Mouse (Mus musculus) spleen, adult 18-20 months (tissue): Measurements from ENCODE around the gene Phc1.

Source experiments
- DNase-seq, 2 experiments: peaks; one replicate each; pipeline ENCODE4 v3.0.0; 2022; ENCODE audit warnings: mixed read lengths in 2 of 2

Gene Phc1

DNA sequence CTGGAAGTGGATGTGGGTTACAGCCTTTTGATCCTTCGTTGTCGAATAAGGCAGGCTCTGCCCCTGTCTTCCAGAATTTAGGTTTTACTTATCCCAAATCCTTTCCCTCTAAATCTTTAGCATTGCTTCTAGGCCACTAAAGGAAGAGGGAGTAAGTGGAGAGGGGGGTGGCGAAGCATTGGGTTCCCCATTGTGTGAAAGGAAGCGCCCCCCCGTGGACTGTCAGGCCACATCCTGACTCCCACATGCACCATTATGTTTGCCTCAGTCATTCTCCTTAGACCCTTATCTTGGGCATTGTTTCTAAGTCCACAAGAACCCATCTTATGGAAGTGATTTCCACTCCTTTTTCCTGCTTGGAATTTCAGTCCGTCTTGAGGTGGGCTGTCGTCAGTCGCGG, 45.1 kb downstream of the Phc1 start:
- no peak for DNase-seq

DNA sequence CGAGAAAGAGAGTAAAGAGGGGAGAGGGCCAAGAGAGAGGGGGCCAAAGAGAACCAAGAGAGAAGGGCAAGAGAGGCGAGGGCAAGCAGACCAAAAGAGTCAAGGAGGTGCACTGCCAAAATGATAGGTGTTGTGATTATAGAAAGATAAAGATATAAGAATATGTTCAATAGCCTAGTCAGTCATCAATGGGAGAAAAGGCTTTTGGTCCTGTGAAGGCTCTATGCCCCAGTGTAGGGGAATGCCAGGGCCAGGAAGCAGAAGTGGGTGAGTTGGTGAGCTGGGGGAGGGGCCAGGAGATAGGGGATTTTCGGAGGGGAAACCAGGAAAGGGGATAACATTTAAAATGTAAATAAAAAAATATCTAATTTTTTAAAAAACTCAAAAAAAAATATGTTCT, 46.1 kb downstream of the Phc1 start:
- no peak for DNase-seq

DNA sequence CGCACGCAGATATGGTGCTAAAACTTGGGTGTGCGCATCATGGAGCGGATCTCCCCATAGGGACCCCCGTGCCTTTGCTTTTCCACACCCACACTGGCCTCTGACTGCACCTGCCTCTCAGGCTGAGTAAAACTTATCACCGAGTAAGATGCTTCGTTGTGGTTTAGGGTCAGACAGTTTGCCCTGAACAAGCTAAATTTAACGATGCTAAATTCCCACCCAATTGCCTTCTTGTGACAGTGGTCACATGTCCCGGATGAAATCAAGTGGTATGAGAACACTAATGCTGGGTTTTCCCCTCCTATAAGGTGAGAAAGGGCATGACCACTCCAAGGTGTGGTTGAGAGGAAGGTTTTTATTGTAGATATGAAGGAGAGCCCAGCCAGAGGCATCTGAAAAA, 46.6 kb downstream of the Phc1 start:
- DNase-seq: no peak

DNA sequence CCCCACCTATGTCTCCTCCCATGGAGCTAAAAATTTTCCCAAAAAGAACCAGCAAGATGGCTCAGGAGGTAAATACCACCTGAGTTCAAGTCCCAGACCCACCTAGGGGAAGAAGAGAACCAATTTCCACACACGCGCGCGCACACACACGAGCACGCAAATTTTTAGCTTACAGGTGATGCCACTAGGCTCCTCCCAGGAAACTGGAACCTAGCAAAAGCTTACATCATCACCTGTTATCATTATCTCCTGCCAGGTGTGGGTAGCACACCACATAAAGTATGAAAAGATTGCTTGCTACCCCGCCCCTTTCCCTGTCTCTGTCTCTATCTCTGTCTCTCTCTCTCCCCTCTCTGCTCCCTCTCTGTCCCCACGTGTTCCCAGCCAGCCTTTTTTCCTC, 47.2 kb downstream of the Phc1 start:
- DNase-seq: no peak

DNA sequence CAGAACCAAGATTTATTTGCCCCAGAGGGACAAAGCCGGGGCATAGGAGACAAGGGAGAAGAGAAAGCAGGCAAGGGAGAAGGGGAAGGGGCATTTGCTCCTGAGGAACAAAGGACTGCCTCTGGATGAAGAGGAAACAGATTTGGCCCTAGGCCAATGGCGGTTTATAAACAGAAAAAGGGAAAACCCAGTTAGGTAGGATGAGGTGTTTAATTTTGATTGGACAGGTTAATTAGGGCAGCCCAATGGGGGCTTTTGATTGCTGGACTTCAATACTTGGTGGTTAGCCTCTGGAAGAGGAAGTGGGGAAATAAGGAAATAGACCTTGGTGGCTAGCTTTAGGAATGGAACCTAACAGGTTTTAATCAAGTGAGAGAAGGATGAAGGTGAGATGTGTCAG, 48.2 kb downstream of the Phc1 start:
- DNase-seq: no peak

DNA sequence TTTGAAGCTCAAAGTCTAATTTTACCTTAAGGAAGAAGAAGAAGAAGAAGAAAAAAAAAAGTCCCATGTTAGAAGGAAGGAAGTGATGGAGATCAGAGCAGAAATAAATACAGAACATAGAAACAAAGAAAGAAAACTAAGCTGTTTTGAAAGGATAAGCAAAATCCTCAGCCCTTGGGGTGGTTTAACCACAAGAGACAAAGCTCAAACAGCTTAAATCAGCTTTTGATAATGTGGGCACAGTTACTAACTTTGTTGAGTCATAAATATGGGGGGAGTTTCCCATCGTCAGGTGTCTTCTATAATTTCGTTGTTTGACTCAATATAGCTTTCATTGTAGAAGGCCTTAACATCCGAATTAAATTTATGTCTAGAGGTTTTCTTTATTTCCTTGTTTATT, 48.6 kb downstream of the Phc1 start:
- DNase-seq: no peak

DNA sequence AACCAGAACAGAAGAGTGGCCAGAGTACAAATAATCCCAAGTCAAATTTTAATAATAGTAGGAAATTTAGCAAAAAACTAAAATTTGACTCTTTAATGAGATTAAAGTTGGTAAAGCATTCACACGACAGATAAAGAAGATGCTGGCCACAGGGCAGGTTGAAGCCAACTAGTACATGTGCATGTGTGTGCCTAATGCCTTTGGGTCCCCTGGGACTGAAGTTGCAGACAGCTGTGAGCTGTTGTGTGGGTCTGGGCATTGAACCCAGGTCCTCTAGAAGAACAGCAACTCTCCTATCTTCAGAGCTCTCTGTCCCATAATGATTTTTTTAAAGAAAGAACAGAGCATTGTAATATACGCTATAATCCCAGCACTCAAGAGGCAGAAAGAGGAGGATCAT, 49.1 kb downstream of the Phc1 start:
- DNase-seq: no peak

DNA sequence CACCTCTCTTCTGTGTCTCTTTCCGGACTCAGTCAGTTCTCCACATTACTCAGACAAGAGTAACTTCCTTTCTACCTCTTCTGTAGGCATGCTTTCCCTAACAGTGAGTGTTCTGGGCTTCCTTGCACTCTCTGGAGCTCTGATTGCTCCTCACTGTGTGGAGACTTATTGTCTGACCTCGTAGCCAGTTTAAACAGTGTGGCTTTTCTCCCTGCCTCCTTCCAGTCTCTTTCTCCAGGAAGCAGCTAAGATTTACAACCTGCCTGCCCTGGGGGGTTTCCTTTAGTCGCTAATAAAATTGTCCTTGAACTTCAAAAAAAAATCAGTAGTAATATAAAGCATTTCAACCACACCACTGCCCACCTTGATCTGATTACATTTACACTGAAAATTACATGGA, 50.1 kb downstream of the Phc1 start:
- DNase-seq: no peak

DNA sequence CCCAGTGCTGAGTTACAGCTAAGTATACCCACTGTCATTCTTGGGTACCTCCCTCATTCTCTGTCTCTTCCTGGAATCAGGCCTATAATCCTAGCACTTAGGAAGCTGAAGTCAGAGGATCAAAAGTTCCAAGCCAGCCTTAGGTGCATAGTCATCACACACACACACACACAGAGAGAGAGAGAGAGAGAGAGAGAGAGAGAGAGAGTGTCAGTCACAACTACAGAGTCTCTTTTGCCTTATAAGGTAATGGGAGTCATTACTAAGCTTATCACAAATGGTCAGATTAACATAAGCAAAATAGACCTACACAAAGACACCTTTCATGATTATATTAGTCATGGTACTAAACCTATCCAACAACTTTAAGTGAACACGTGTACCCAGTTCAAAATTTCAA, 51.0 kb downstream of the Phc1 start:
- DNase-seq: no peak

DNA sequence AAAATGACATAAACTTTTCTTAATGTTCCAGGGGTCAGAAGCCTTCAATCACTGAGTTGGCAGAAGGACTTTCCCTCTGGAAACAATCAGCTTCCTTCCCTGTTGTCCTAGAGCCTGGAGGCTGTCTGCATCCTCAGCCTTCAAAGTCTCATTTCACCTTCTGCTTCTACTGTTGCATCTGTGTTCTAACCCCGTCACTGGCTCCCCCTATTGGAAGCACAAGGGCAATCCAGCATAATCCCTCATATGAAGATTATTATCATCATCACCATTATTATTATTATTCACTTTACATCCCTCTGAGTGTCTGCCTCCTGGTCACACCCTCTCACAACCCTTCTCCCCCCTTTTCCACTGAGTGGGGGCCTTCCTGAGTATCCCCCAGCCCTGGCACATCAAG, 52.1 kb downstream of the Phc1 start:
- no peak for DNase-seq

DNA sequence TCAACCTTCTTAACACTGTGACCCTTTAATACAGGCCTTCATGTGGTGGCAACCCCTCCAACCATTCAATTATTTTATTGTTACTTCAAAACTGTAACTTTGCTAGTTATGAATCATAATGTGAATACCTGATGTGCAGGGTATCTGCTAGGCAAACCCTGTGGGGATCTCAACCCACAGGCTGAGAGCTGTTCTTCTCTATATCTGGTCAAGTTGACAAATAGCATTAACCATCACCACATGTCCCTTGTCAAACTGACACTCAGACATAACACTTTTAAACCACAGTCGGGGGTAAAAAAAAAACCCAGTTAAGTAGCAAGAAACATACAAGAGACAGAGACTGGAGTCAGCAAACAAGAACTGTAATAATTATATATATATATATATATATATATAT, 55.5 kb downstream of the Phc1 start:
- DNase-seq: no peak

DNA sequence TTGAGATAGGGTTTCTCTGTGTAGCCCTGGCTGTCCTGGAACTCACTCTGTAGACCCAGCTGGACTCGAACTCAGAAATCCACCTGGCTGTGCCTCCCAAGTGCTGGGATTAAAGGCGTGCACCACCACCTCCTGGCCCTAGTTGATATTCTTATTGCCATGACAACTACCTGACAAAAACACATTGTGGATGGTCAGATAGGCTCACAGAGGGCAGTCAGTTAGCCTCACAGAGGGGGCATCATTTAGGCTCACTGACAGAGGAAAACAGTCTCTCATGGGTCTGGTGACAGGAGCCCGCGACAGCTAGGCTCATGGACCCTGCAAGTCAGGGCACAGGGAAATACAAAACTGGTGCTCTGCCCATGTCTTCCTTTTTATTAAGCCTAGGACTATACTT, 56.1 kb downstream of the Phc1 start:
- DNase-seq: no peak

DNA sequence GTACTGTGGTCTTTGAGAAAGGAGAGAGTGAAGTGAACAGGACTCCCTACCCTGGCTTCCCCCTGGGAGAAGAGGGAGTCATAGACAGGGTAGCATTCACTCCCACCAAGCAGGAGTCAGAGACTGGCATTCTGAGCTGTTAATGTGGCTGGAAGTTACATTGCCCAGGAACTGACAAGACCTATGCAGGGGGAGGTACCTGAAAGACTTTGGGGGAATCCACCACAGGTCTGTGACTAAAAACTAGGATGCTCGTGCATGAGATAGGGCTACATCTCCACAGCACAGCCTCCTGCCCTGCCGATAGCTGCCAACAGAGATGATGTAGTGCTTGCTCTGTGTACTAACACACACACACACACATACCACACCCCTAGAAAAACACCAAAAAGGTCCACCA, 56.9 kb downstream of the Phc1 start:
- no peak for DNase-seq

DNA sequence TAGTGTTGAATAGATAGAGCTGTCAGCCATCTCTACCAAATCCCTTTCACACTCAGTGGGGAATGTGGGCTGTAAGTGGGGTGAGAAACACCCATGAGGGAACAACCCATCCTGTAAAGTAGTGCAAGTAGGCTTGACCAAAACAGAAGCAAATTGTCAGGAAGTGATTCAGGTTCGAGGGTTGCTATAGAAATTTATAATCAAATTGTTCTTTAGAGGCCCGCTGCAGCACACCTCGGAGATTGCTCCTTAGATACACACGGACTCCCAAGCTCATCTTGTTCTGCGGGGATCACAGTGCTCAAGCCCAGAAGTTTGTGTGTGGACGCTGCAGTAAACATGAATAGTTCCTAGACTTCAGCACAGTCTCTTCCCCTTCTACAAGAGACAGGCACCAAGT, 57.6 kb downstream of the Phc1 start, which contains the start of gene Klrg1:
Gene Klrg1, minus strand, starts transcription at position 101 of the 400 bp plus-strand sequence.
- DNase-seq: no peak

DNA sequence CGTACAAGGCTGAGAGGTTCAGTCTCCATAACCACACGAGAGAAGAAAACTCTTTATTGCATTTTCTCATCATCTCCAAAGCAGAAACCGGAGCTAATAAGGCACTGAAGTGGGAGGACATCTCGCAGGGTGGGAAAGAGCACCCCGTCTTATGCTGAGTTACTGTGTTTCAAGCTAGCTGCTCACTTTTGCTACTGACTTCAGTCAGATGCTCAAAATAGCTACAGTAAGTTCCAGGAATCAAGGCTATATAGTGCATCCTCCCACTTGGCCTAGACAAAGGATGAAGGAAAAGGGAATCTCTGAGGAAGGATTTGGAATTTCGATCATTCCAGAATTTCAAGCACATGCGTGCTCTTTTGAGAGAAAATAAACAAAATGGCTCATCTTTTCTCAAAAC, 63.8 kb downstream of the Phc1 start:
- DNase-seq: no peak

DNA sequence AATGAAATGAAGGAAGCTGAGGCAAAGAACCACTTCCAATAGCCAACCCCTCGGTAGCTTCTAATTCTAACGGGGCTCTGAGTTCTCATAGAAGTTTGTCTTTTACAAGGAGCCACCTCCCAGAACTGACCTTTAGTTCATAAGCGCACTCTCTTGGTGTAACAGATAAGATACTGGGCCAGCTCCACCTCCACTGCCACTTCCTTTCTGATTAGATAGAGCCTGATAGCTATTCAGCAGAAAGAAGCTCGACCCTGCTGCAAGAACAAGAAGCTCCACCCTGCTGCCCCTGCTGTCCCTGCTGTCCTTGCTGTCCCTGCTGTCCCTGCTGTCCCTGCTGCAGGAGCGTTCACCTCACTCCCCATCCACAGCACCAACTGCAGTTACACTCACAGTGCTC, 65.8 kb downstream of the Phc1 start:
- no peak for DNase-seq

DNA sequence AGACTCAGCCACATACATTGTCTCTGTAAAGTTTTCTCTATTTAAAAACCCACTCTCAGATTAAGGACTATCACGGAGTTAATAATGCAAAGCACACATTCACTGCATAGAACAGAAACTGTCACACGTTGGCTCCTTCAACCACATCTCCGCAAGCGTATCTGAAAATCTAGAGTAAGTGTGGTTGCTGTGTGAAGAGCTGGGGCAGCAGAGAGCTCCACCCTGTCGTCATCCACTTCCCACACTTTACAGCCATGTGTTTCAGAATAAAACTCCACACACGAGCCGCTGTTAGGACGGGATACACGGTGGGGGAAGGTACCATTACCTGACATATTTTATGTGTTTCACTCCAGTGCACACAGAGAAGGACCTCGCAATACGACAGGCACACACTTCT, 70.2 kb downstream of the Phc1 start:
- DNase-seq: no peak

DNA sequence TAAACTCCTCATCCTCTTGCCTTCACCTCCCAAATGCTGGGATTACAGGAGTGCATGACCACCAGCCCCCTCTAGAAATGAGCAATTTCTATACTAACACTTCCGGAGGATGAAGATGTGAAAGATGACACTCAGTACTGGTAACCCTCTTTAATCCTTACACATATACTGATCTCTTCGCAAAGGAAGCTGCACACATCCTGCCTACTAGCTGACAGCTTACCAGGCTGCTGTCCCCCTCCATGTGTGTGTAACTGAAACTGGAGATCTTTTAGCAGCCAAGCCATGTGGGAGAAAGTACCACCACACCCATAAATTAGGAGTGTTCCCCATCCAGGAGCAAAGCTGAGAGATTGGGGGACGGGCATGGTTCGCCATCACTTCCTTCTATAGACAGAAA, 71.2 kb downstream of the Phc1 start:
- no peak for DNase-seq

DNA sequence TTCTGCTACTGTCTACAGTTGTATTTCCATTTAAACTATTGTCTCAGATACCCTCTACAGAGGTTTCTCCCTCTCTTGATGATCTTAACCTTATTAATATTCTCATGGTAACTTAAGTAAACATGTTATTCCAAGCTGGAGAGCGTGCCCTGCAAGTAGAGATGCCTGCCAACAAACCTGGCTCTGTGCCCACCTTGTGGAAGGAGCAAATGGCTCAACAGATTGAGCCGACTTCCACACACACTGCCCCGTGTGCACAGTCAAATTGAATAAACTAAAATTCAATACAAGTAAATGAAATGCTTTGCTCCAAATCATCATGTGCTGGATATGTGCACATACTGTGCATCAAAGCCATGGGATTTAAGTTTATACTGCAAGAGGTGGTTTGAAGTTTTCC, 71.8 kb downstream of the Phc1 start:
- no peak for DNase-seq
